Mouse (Mus musculus): ENCODE results near the gene Rdm1.

DNA sequence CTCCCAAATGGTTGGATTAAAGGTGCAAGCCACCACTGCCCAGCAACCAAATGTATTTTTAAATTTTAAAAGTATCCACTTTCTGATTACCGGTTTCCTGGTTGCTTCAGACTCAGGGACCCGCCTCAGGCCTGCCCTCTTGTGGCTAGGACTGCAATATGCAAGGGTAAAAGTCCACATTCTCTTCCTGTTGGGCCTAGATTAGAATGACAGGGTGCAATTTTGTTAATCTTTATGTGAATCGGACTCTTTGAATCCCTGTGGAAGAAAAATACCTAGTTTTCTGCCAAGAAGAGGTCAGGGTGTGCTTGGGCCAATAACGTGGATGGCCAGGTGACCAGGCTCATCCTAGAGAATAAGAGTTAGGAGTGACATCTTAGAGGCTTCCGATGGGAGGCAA lies 37.6 kb upstream of the Rdm1 start:
- TF ChIP-seq POLR2A (IDR thresholded peaks at IDR 0.05; ENCODE audit: borderline replicate concordance, extremely low read depth, insufficient read depth, insufficient read length, poor library complexity, severe bottlenecking) (no peak), CTCF (IDR thresholded peaks at IDR 0.05; ENCODE audit: borderline replicate concordance, extremely low read depth, insufficient read depth, insufficient read length) (peak; percentile 81)

All from brain, embryonic 14.5 days (tissue).